Mouse (Mus musculus): ENCODE measurements around the gene BC048562.

BC048562 gene

GRCm38 (mm10) chr9:108436182-108436581, at the start of gene BC048562:
Gene BC048562 (plus strand): TSS chr9:108436482.
- DNase-seq (ENCODE audit: low spot score) = no peak

- DNase-seq (ENCODE audit: low spot score) = no peak
Measured at GRCm38 (mm10) chr9:108386816-108387215, 49.5 kb upstream of the BC048562 start.

DNA sequence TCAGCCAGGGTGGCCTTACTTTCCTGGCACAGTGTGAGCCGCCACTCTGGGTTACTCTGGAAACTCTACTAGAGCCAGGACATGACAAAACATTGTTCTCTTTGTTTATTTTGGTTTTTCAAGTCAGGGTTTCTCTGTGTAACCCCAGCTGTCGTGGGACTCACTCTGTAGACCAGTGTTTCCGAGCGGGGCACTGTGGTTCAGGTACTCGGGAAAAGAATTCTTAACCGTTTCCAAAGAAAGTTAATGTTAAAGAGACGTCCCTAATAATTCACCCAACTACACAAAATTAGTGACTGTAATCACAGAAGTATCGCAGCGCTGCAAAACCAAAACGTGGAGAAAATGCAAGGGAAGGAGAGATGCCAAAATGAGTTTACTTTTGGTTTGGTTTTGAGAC, 47.7 kb upstream of the BC048562 start:
- no peak for DNase-seq (ENCODE audit: low spot score)

GRCm38 (mm10) chr9:108389220-108389619, 47.1 kb upstream of the BC048562 start:
- no peak for DNase-seq (ENCODE audit: low spot score)

DNA sequence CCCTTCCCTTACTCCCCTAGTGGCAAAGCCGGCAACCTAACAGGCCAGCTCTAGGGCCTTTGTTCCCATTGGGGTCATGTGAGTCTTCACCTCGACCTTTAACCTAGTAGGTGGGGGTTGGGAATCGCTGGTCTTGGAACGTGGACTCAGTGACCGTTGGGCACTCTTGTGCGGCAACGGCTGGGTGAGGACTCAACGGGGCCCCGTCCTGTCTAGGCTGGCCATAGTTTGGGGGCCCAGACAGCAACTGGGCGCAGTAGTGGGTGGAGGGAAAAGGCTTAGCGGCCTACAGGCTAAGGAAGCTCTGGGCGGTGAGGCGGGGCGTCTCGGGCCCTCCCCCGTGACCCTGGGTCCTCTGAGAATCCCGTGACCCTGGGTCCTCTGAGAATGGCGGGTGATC, 43.6 kb upstream of the BC048562 start, which contains the start of gene 1700102P08Rik:
TSS of gene 1700102P08Rik (plus strand) at position 130 of the 400 bp plus-strand sequence.
- DNase-seq (ENCODE audit: low spot score) = no peak

DNA sequence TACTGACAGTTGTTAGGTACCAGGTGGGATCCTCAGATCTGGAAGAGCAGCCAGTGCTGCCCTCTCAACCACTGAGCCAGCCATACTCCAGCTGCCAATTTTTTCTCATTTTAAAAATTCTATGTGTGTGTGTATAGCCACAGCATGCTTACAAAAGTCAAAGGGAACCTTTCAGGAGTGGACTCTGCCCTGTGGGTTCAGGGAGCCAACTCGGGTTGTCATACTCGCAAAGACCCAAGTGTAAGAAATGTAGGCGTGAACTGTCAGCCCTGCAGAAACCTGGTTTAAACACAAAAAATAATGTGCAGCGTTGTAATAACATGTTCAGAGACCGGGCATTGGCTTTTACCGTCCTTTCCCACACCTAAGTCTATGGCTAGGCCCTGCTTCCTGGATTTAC, 42.1 kb upstream of the BC048562 start:
- no peak for DNase-seq (ENCODE audit: low spot score)

DNA sequence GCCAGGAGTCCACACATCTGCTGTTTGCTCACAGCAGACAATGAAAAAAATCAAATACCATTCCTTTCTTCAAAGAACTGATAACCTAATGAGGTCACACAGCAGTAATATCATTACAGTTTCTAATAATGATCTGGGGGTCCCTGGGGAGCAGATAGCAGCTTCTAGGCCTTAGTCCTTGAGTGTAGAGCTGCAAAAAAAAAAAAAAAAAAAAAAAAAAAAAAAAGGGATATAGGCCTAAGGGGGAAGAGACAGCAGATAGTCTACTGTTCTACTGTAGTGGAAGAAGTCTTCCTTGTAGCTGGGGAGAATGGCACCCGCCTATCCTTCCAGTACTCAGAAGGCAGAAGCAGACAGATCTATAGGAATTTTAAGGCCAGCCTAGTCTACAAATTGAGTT, 40.9 kb upstream of the BC048562 start:
- DNase-seq (ENCODE audit: low spot score) = no peak

DNA sequence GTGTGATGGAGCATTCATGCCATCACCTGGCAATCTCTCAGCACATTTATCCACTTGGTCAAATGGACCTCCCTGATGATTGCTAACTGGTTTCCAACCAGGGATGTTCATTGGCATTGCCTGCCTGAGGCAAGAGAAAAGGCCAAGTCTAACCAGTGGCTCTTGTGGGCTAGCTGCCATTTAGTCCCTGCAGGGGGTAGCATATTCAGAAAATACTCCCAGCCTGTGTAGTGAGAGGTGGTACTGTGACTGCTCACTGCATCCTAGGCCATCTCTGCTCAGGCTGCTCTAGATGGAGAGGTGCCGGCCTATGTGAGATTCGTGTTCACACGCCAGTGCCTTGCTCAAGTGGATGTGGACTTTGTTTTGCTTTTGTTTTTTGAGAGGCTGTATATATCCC, 38.0 kb upstream of the BC048562 start:
- no peak for DNase-seq (ENCODE audit: low spot score)

DNA sequence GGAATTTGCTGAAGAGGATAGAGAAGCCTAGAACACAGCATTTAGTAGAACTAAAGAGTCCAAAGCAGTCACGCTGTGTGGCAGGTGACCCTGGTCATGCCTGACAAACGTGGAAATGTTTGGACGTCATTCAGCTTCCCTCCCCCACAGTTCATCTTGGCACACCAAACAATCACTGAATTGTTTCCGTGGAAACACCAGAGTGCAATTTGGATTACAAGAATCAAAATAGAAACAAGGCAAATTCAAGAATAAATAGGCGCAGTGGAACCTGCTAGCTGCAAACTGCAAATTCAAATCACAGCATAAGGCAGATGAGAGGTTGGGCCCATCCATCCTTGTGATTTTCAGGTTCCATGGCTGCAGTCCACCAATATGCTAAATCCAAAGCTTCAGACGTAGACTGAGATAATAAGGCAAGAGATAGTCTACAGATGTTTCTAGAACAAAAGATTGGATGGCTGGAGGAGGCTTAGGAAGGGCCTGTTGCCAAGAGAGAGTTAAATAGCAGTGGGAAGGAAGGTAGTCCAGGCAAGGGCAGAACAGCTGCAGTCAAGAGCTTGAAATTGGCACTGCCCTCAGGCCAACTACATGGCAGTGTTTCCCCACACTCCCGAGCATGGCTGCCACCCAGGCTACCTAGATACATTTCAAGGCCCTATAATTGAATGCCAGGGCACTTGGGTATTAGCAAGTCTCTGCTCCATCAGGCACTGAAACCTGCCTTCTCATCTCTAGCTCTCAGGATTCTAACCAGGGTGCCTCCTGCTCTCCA, 34.9 kb upstream of the BC048562 start:
- DNase-seq (ENCODE audit: low spot score) = no peak

- DNase-seq (ENCODE audit: low spot score) = no peak
Measured at GRCm38 (mm10) chr9:108403081-108403480, 33.2 kb upstream of the BC048562 start.

- no peak for DNase-seq (ENCODE audit: low spot score)
Measured at GRCm38 (mm10) chr9:108404451-108404850, 31.8 kb upstream of the BC048562 start.

DNA sequence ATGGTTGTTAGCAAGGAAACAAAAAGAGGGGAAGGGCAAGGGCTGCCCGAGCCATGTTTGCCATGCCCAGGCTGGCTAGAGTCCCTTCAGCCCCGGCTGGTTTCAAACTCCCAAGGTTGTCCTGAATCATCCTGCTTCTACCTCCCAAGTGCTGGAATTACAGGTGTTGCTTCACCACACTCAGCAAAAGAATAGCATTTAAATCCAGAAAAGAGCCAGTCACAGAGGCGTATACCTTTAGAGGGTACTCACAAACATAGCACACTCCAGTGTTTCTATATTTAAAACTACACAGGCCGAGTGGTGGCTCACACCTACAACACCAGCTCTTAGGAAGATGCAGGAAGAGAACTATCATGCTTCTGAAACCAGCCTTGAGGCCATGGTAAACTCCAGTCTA, 26.7 kb upstream of the BC048562 start:
- no peak for DNase-seq (ENCODE audit: low spot score)

DNA sequence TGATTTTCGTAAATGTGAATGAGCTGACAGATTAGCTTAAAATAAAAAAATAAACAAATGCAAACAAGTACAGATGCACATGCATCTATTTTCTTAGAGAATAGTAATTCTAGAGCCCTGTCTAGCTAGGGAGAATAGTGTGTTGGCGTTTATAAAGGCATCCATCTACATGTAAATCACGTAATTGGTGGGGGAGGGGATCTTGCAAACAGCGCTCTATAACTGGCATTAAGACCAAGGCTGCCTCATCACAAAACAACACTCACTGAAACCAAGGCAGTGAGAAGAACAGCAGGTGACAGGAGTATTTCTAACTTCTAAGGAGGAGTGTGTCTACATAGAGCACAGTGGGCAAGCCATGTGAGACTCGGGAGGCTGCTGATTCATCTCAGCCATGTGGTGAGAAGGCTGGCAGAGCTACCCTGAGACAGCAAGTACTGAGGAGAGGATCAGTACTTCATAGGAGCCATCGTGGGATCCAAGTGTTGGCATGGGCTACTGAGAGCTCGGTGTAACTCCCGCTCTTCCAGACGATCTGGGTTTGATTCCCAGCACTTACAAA, 24.8 kb upstream of the BC048562 start:
- DNase-seq (ENCODE audit: low spot score) = no peak

- DNase-seq (ENCODE audit: low spot score) = peak; percentile 19
Measured at GRCm38 (mm10) chr9:108412221-108412620, 24.1 kb upstream of the BC048562 start.

GRCm38 (mm10) chr9:108428384-108428783, 7.9 kb upstream of the BC048562 start, which contains the start of gene Ccdc36:
Gene Ccdc36 (minus strand): TSS chr9:108428484.
- no peak for DNase-seq (ENCODE audit: low spot score)

DNA sequence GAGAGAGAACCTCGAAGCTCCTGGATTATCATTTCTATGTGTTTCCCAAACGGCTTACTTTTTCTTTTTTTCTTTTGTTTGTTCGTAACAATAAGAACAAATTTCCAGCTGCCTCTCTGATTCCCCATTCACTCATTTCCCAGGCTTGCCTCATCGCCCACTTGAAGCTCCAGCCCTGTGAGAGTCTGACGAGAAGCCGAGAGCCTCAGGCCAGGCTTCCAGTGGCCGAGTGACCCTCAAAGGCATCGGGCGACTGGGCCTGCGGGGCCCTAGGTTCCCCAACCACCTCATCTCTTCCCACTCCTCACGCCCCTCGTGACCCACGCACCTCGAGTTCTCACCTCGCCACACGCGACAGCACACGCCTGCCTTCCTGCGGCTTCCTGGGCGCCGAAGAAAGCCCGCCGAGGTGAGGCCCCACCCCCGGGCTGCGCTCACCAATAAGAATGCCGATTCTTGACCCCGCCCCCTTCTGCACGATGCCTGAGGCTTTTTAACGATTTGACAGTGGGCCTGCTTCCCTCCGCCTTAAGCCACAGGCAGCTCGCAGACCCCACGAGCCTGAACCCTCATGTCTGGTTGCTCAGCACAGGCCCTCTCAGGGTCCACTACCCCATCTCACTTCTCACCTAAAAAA, 4.7 kb upstream of the BC048562 start:
- DNase-seq (ENCODE audit: low spot score) = no peak

DNA sequence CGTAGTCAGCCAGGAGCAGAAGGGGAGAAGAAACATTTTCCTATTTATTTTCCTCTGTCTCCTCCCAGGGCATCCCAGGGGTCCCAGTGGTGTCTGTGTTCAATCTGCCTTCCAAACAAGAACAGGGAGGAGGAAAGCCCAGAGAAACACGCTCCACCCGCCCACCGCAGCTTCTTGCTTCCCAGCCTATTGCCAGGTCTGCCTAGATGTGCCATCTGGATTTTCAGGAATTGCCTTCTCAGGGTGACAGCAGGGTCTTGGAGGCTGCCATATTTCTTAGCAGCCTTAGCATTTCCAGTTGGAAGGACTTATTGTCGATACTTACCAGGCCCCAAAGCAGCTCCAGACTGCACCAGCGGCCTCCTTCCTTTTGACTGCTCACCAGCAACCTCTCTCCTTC, 2.9 kb downstream of the BC048562 start:
- no peak for DNase-seq (ENCODE audit: low spot score)

GRCm38 (mm10) chr9:108440485-108440884, 4.2 kb downstream of the BC048562 start:
- DNase-seq (ENCODE audit: low spot score) = no peak

DNA sequence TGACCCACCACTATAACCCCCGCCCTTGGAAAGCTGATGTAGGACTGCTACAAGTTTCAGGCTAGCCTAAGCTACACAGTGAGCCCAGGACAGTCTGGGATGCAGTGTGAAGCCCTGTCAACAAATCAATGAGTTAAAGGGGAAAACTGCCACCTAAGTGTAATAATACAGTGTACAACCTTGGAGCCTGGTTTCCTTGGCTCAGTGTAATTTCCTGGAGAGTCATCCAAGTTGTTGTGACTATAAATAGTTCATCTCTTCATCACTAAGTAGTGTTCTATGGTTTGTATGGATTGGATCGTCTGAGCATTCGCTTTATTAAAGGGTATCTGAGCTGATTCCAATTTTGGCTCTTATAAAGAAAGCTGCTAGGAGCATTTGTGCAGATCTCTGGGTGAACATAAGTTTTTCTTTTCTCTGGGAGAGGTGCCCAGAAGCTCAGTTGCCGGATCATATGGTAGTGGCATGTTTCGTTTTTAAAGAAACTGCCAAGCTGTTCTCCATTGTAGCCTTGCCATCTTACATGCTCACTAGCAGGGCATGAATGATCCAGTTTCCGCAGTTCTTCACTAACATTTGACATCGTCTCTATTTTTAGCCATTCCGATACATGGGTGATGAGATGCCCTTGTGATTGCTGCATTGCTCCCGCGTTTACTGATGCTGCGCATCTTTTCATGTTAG, 5.1 kb downstream of the BC048562 start:
- no peak for DNase-seq (ENCODE audit: low spot score)

GRCm38 (mm10) chr9:108445125-108445524, 8.8 kb downstream of the BC048562 start:
- DNase-seq (ENCODE audit: low spot score) = no peak

DNA sequence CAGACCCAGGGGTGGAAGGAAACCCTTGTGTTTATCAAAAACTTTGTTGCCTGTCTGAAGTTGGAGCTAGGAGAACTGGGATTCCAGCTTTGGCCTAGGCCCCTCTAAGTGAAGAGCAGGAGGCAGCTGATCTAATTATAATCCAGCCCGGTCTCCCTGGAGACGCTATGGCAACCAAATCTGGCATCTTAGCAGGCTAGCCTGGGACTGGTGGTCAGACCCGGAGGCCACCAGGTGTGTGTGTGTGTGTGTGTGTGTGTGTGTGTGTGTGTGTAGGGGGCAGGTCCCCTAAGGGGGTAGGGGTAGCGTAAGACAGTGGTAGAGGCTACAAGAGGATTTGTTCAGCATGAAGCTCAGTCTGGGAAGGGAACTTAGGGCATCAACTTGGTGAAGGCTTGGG, 13.6 kb downstream of the BC048562 start:
- DNase-seq (ENCODE audit: low spot score) = no peak

GRCm38 (mm10) chr9:108450292-108451169, 14.2 kb downstream of the BC048562 start:
- no peak for DNase-seq (ENCODE audit: low spot score)

Data from urinary bladder, postnatal 14 days (tissue).